Mouse (Mus musculus) stomach, embryonic 16.5 days (tissue): ENCODE results near the gene Uchl5. TPM values are rescaled to one million over a fixed set of nuclear protein-coding genes. Genes with fewer than 3 reads are reported as not detected.
A peak's percentile ranks its signal among the peaks of the same experiment; 100 is the strongest.

ENCODE experiments used
- ATAC-seq: fragments of 200-750 bp; cut with Nextera tagmentation; 2 replicates; pipeline ENCODE4 v1.8.0; 2017; ENCODE audit warnings: moderate number of reproducible peaks, moderate TSS enrichment; ENCODE audit not compliant: insufficient read depth, low FRiP score
- H3K27ac ChIP-seq: fragments of 300-500 bp; sonication (generic); 2 replicates; pipeline ENCODE4 v1.5.1; 2014; ENCODE audit warnings: low read length
- H3K27me3 ChIP-seq: fragments of 300-500 bp; sonication (generic); 2 replicates; pipeline ENCODE4 v1.6.1; 2014; ENCODE audit warnings: low read length, control low read depth, mixed read lengths; ENCODE audit not compliant: control insufficient read depth, insufficient read depth
- H3K36me3 ChIP-seq: fragments of 300-500 bp; sonication (generic); 2 replicates; pipeline ENCODE4 v1.6.1; 2014; ENCODE audit warnings: low read length; ENCODE audit not compliant: control insufficient read depth, insufficient read depth
- H3K4me1 ChIP-seq: fragments of 300-500 bp; sonication (generic); 2 replicates; pipeline ENCODE4 v1.6.1; 2014; ENCODE audit warnings: low read length, control low read depth, mixed read lengths; ENCODE audit not compliant: control insufficient read depth, insufficient read depth
- H3K4me2 ChIP-seq: fragments of 300-500 bp; sonication (generic); 2 replicates; pipeline ENCODE4 v1.6.1; 2014; ENCODE audit warnings: low read depth, low read length, mixed read lengths
- H3K4me3 ChIP-seq: fragments of 300-500 bp; sonication (generic); replicated peaks from 2 replicates; pipeline ENCODE4 v1.5.1; 2014; ENCODE audit warnings: mild to moderate bottlenecking, low read length
- H3K9ac ChIP-seq: fragments of 300-500 bp; sonication (generic); 2 replicates; pipeline ENCODE4 v1.6.1; 2014; ENCODE audit warnings: low read length
- H3K9me3 ChIP-seq: fragments of 300-500 bp; sonication (generic); replicated peaks from 2 replicates; pipeline ENCODE4 v1.6.1; 2016; ENCODE audit warnings: low read length, control low read depth; ENCODE audit not compliant: control insufficient read depth
- WGBS: fragments of 180-500 bp; shearing (Covaris S2); extraction: QIAGEN DNeasy Blood & Tissue Kit; methylation state at CpG from one replicate; pipeline ENCODE4 v1.1.7; 2014; 5-methylcytosine and 5-hydroxymethylcytosine counted together
- polyA plus RNA-seq: library from polyadenylated mRNA; unstranded; fragments of >200 nt; fragmentation: Nextera tagmentation; extraction: Ambion mirVana; gene quantifications from 2 replicates; pipeline ENCODE4 v1.2.1, GENCODE M21; 2015

The Uchl5 gene
- polyA plus RNA-seq, 1 experiment from 2014 or later: 105 TPM

- H3K4me1 ChIP-seq: peaks cover 6% of the 10 kb centered on the region
- H3K4me2 ChIP-seq: no peak overlapping the region
- 0 out of 2 replicates have a peak, but pooled peaks cover 6% of the 10 kb centered on the region for H3K36me3 ChIP-seq
- H3K9ac ChIP-seq: no peak overlapping the region
- H3K4me3 ChIP-seq: no peak overlapping the region
- 86% methylated on average over 5 of the region's 5 CpGs for WGBS
- H3K27ac ChIP-seq: no peak overlapping the region
- H3K27me3 ChIP-seq: no peaks in the 10 kb centered on the region
- H3K9me3 ChIP-seq: no peaks in the 10 kb centered on the region
- no peak for ATAC-seq
Measured at GRCm38 (mm10) chr1:143741331-143741730, 35.7 kb upstream of the Uchl5 start.

GRCm38 (mm10) chr1:143742186-143742585, 34.9 kb upstream of the Uchl5 start:
- Histone ChIP-seq H3K9me3 (no peaks in the 10 kb centered on the region), H3K4me2 (no peak overlapping the region), H3K27me3 (no peaks in the 10 kb centered on the region), H3K36me3 (0 out of 2 replicates have a peak, but pooled peaks cover 6% of the 10 kb centered on the region), H3K9ac (no peak overlapping the region), H3K4me1 (peaks cover 6% of the 10 kb centered on the region), H3K27ac (no peak overlapping the region), H3K4me3 (no peak overlapping the region)
- ATAC-seq: no peak
- WGBS: 91% methylated on average over 6 of the region's 6 CpGs

- Histone ChIP-seq H3K36me3 (0 out of 2 replicates have a peak, but pooled peaks cover 6% of the 10 kb centered on the region), H3K27me3 (no peaks in the 10 kb centered on the region), H3K27ac (no peak overlapping the region), H3K9me3 (no peaks in the 10 kb centered on the region), H3K4me3 (no peak overlapping the region), H3K4me1 (no peaks in the 10 kb centered on the region), H3K9ac (no peak overlapping the region), H3K4me2 (no peak overlapping the region)
- WGBS: 87% methylated on average over 10 of the region's 10 CpGs
- no peak for ATAC-seq
Measured at GRCm38 (mm10) chr1:143745871-143746270, 31.2 kb upstream of the Uchl5 start.

GRCm38 (mm10) chr1:143762159-143762558, 14.9 kb upstream of the Uchl5 start:
- WGBS: 75% methylated on average over 8 of the region's 8 CpGs
- H3K36me3 ChIP-seq: peaks cover 22% of the 10 kb centered on the region
- H3K27me3 ChIP-seq: no peaks in the 10 kb centered on the region
- H3K9ac ChIP-seq: no peak overlapping the region
- no peaks in the 10 kb centered on the region for H3K9me3 ChIP-seq
- H3K4me2 ChIP-seq: no peak overlapping the region
- no peak overlapping the region for H3K27ac ChIP-seq
- H3K4me3 ChIP-seq: no peak overlapping the region
- H3K4me1 ChIP-seq: no peaks in the 10 kb centered on the region
- ATAC-seq: no peak

GRCm38 (mm10) chr1:143764443-143764842, 12.6 kb upstream of the Uchl5 start:
- ATAC-seq: no peak

GRCm38 (mm10) chr1:143765801-143766200, 11.3 kb upstream of the Uchl5 start:
- Histone ChIP-seq H3K4me1 (no peaks in the 10 kb centered on the region), H3K4me3 (no peak overlapping the region), H3K36me3 (peaks cover 7% of the 10 kb centered on the region; the same call in 1 of the 2 replicates), H3K9ac (no peak overlapping the region), H3K4me2 (no peak overlapping the region), H3K27ac (no peak overlapping the region), H3K9me3 (no peaks in the 10 kb centered on the region), H3K27me3 (no peaks in the 10 kb centered on the region)
- ATAC-seq: no peak
- 78% methylated on average over 4 of the region's 4 CpGs for WGBS

More at GRCm38 (mm10) chr1:143764443-143764842, 12.6 kb upstream of the Uchl5 start:
- H3K27ac ChIP-seq: no peak overlapping the region
- no peaks in the 10 kb centered on the region for H3K27me3 ChIP-seq
- peaks cover 15% of the 10 kb centered on the region for H3K36me3 ChIP-seq
- H3K9ac ChIP-seq: no peak overlapping the region
- no peak overlapping the region for H3K4me2 ChIP-seq
- WGBS: 70% methylated on average over 1 of the region's 1 CpGs
- H3K9me3 ChIP-seq: no peaks in the 10 kb centered on the region
- H3K4me1 ChIP-seq: no peaks in the 10 kb centered on the region
- no peak overlapping the region for H3K4me3 ChIP-seq

- H3K9ac ChIP-seq: no peak overlapping the region
- 97% methylated on average over 6 of the region's 6 CpGs for WGBS
- ATAC-seq: no peak
- H3K4me2 ChIP-seq: no peak overlapping the region
- H3K27me3 ChIP-seq: no peaks in the 10 kb centered on the region
- peaks cover 7% of the 10 kb centered on the region; the same call in 1 of the 2 replicates for H3K36me3 ChIP-seq
- H3K27ac ChIP-seq: no peak overlapping the region
- no peaks in the 10 kb centered on the region for H3K9me3 ChIP-seq
- H3K4me1 ChIP-seq: no peaks in the 10 kb centered on the region
- H3K4me3 ChIP-seq: no peak overlapping the region
Measured at GRCm38 (mm10) chr1:143766238-143766637, 10.8 kb upstream of the Uchl5 start.

GRCm38 (mm10) chr1:143770444-143771109, 6.5 kb upstream of the Uchl5 start:
- peak overlapping the region; percentile 27; the same call in 1 of the 2 replicates for H3K4me2 ChIP-seq

GRCm38 (mm10) chr1:143773082-143773481, 4.0 kb upstream of the Uchl5 start:
- Histone ChIP-seq H3K27me3 (no peaks in the 10 kb centered on the region), H3K27ac (no peak overlapping the region), H3K4me3 (no peak overlapping the region), H3K9me3 (no peaks in the 10 kb centered on the region), H3K4me1 (peaks cover 4% of the 10 kb centered on the region; the same call in 1 of the 2 replicates), H3K9ac (no peak overlapping the region), H3K4me2 (no peak overlapping the region), H3K36me3 (no peaks in the 10 kb centered on the region)
- 56% methylated on average over 7 of the region's 7 CpGs for WGBS
- ATAC-seq: no peak

More at GRCm38 (mm10) chr1:143770444-143771109, 6.5 kb upstream of the Uchl5 start:
- Histone ChIP-seq H3K4me1 (peaks cover 4% of the 10 kb centered on the region; the same call in 1 of the 2 replicates), H3K9me3 (no peaks in the 10 kb centered on the region), H3K4me3 (no peak overlapping the region), H3K9ac (no peak overlapping the region), H3K36me3 (peaks cover 4% of the 10 kb centered on the region; the same call in 1 of the 2 replicates), H3K27me3 (no peaks in the 10 kb centered on the region), H3K27ac (no peak overlapping the region; the same call in 1 of the 2 replicates)
- WGBS: 52% methylated on average over 20 of the region's 20 CpGs
- no peak for ATAC-seq
